In the genomic region with DNA sequence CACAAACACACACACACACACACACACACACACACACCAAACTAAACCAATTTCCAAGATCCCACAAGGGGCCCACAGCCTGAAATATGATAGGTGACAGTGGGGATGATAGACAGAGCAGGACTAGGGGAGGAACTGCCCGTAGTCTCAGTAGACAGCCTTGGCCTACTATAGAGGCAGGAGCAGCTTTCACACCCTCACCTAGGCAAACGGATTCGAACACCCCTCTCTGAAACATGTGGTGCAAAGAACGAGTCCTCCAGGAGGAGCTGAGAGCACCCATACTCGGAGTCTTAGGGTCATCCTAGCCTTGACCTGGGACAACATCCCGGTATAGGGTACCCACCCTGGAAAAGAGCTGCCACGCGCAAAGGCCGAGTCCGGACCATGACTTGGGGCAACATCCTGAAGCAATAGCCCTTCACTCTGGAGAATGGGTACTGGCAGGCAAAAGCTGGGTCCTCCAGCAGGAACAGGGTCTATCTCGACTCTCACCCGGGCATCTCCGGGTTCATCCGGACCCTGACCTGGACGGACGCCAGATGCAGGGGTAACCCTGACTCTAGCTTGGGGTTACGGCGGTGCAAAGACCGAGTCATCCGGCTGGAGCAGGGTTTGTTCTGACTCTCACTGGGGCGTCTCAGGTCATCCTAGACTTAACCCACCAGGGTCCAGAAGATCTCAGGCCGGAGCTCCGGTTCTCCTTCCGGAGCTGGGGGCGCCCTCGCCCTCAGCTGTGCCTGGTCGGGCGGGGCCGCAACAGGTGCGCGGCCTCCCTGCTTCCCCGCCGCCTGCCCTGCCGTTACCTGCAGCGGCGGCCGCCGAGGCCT, we compare ENCODE assay signal across 8 mouse cellular contexts. TPM values are rescaled to one million over a fixed set of nuclear protein-coding genes. Genes with fewer than 3 reads are reported as not detected.
DNase-seq lines count a peak whose midpoint lies in the region; ATAC-seq lines count a peak whose summit lies in the region.

No protein-coding gene starts in this region.

- H3K4me2 ChIP-seq in forebrain, embryonic 12.5 days = peak overlapping the region; percentile 85
- peak overlapping the region; percentile 87 for H3K4me2 ChIP-seq in hindbrain, embryonic 13.5 days
- peak overlapping the region; percentile 91 for H3K4me2 ChIP-seq in liver, embryonic 11.5 days
- H3K4me2 ChIP-seq in neural tube, embryonic 13.5 days = peak overlapping the region; percentile 89

- no peaks in the 10 kb centered on the region for H3K9me3 ChIP-seq in forebrain, embryonic 12.5 days
- H3K9me3 ChIP-seq in hindbrain, embryonic 13.5 days = no peaks in the 10 kb centered on the region
- H3K9me3 ChIP-seq in liver, embryonic 11.5 days (ENCODE audit: control insufficient read depth, low read length) = no peaks in the 10 kb centered on the region
- no peaks in the 10 kb centered on the region for H3K9me3 ChIP-seq in neural tube, embryonic 13.5 days

- DNase-seq in right cerebral cortex, adult 18-20 months = peak; percentile 32
- no peak for DNase-seq in right cerebral cortex, postnatal 36 days (ENCODE audit: low spot score in 2 of 2)
- DNase-seq in adrenal gland, adult (ENCODE audit: inconsistent age in 2 of 2, low spot score in 1 of 2) = peak; percentile 57 to 86
- no peak for DNase-seq in liver, embryonic 11.5 days (ENCODE audit: low spot score)
- no peak for DNase-seq in thymus, postnatal 14 days

- ATAC-seq in forebrain, embryonic 12.5 days (ENCODE audit: low FRiP score) = peak; percentile 37; the same call in 1 of the 2 replicates
- peak; percentile 76 for ATAC-seq in hindbrain, embryonic 13.5 days (ENCODE audit: low FRiP score)
- ATAC-seq in liver, embryonic 11.5 days (replicated peaks; ENCODE audit: low FRiP score) = peak; percentile 81
- peak; percentile 73 for ATAC-seq in neural tube, embryonic 13.5 days (ENCODE audit: low read depth)

- H3K4me1 ChIP-seq in forebrain, embryonic 12.5 days = peaks cover 15% of the 10 kb centered on the region
- peaks cover 22% of the 10 kb centered on the region for H3K4me1 ChIP-seq in hindbrain, embryonic 13.5 days (replicated peaks)
- H3K4me1 ChIP-seq in liver, embryonic 11.5 days (replicated peaks; ENCODE audit: control insufficient read depth, insufficient read depth, low read length) = peaks cover 6% of the 10 kb centered on the region
- peaks cover 24% of the 10 kb centered on the region for H3K4me1 ChIP-seq in neural tube, embryonic 13.5 days (replicated peaks)

- H3K27ac ChIP-seq in forebrain, embryonic 12.5 days = 0 out of 2 replicates have a peak overlapping the region, but pooled peaks have one; percentile 63
- H3K27ac ChIP-seq in hindbrain, embryonic 13.5 days = 0 out of 2 replicates have a peak overlapping the region, but pooled peaks have one; percentile 23
- no peak overlapping the region; the same call in 1 of the 2 replicates for H3K27ac ChIP-seq in liver, embryonic 11.5 days (ENCODE audit: low read depth, low read length)
- no peak overlapping the region for H3K27ac ChIP-seq in neural tube, embryonic 13.5 days (replicated peaks)

- H3K36me3 ChIP-seq in forebrain, embryonic 12.5 days (replicated peaks) = no peaks in the 10 kb centered on the region
- no peaks in the 10 kb centered on the region for H3K36me3 ChIP-seq in hindbrain, embryonic 13.5 days
- H3K36me3 ChIP-seq in liver, embryonic 11.5 days (ENCODE audit: control insufficient read depth, insufficient read depth, low read length) = no peaks in the 10 kb centered on the region
- H3K36me3 ChIP-seq in neural tube, embryonic 13.5 days = no peaks in the 10 kb centered on the region

- H3K27me3 ChIP-seq in forebrain, embryonic 12.5 days = no peaks in the 10 kb centered on the region
- no peaks in the 10 kb centered on the region for H3K27me3 ChIP-seq in hindbrain, embryonic 13.5 days
- no peaks in the 10 kb centered on the region for H3K27me3 ChIP-seq in liver, embryonic 11.5 days (replicated peaks; ENCODE audit: control insufficient read depth, insufficient read depth, low read length)
- H3K27me3 ChIP-seq in neural tube, embryonic 13.5 days = no peaks in the 10 kb centered on the region

- 3% methylated on average over 38 of the region's 38 CpGs for WGBS in forebrain, embryonic 12.5 days
- WGBS in hindbrain, embryonic 13.5 days = 4% methylated on average over 37 of the region's 38 CpGs
- 4% methylated on average over 38 of the region's 38 CpGs for WGBS in liver, embryonic 11.5 days
- WGBS in neural tube, embryonic 13.5 days = 2% methylated on average over 36 of the region's 38 CpGs

- peak overlapping the region; percentile 86 for H3K4me3 ChIP-seq in forebrain, embryonic 12.5 days (replicated peaks)
- H3K4me3 ChIP-seq in hindbrain, embryonic 13.5 days = peak overlapping the region; percentile 80
- H3K4me3 ChIP-seq in liver, embryonic 11.5 days (ENCODE audit: low read depth, low read length) = peak overlapping the region; percentile 77
- H3K4me3 ChIP-seq in neural tube, embryonic 13.5 days = peak overlapping the region; percentile 71

- H3K9ac ChIP-seq in forebrain, embryonic 12.5 days = peak overlapping the region; percentile 86
- H3K9ac ChIP-seq in hindbrain, embryonic 13.5 days = peak overlapping the region; percentile 85
- H3K9ac ChIP-seq in liver, embryonic 11.5 days (ENCODE audit: low read depth, low read length) = peak overlapping the region; percentile 81
- H3K9ac ChIP-seq in neural tube, embryonic 13.5 days = peak overlapping the region; percentile 82

RNA-seq across cellular contexts. Expression of a gene that starts 0.7 kb away (rescaled TPM):
- polyA plus RNA-seq in forebrain, embryonic 12.5 days (2016; fragmentation: Nextera tagmentation; extraction: Ambion mirVana) = 1.5 TPM in 2 replicates
- polyA plus RNA-seq in hindbrain, embryonic 13.5 days (2015; fragmentation: Nextera tagmentation; extraction: Ambion mirVana) = 2.9 and 3.3 TPM in 2 replicates
- 0.25 TPM in 1 of 2 replicates, not detected in the other for polyA plus RNA-seq in liver, embryonic 11.5 days (2014; fragmentation: Nextera tagmentation; extraction: Ambion mirVana)
- polyA plus RNA-seq in neural tube, embryonic 13.5 days (2015; fragmentation: Nextera tagmentation; extraction: Ambion mirVana) = 2.4 and 2.9 TPM in 2 replicates

RNA-seq across cellular contexts. Expression of a gene that starts 6.5 kb away (rescaled TPM):
- 55.7 and 60.5 TPM in 2 replicates for polyA plus RNA-seq in forebrain, embryonic 12.5 days (2016; fragmentation: Nextera tagmentation; extraction: Ambion mirVana)
- 31.9 and 33.3 TPM in 2 replicates for polyA plus RNA-seq in hindbrain, embryonic 13.5 days (2015; fragmentation: Nextera tagmentation; extraction: Ambion mirVana)
- 22.6 and 25.2 TPM in 2 replicates for polyA plus RNA-seq in liver, embryonic 11.5 days (2014; fragmentation: Nextera tagmentation; extraction: Ambion mirVana)
- polyA plus RNA-seq in neural tube, embryonic 13.5 days (2015; fragmentation: Nextera tagmentation; extraction: Ambion mirVana) = 27.8 and 31.1 TPM in 2 replicates

Comparison
In these comparisons a context has a peak if more than half of its experiments do, and no peak if none do; other contexts are left out.
1. DNase-seq: peak in right cerebral cortex, adult 18-20 months (single experiment) and adrenal gland, adult (2 of 2); none in right cerebral cortex, postnatal 36 days (0 of 2), liver, embryonic 11.5 days (single experiment) and thymus, postnatal 14 days (single experiment).
2. H3K27ac ChIP-seq: peak in forebrain, embryonic 12.5 days (single experiment) and hindbrain, embryonic 13.5 days (single experiment); none in liver, embryonic 11.5 days (single experiment) and neural tube, embryonic 13.5 days (single experiment).
3. Peak in every context shown above with its lines, with median percentiles within 50 percentile points of each other: ATAC-seq, H3K4me2 ChIP-seq, H3K4me3 ChIP-seq and H3K9ac ChIP-seq.